Mouse (Mus musculus) midbrain, postnatal 0 days (tissue): ENCODE data around the gene Smim15. TPM values are rescaled to one million over a fixed set of nuclear protein-coding genes. Genes with fewer than 3 reads are reported as not detected.
A peak's percentile ranks its signal among the peaks of the same experiment; 100 is the strongest.

Experiments
- ATAC-seq: fragments of 200-750 bp; cut with Nextera tagmentation; 2 replicates; pipeline ENCODE4 v1.8.0; 2017; ENCODE audit warnings: moderate number of reproducible peaks, mild to moderate bottlenecking, moderate TSS enrichment, moderate library complexity; ENCODE audit not compliant: low FRiP score
- DNase-seq: peaks from one replicate; pipeline ENCODE4 v3.0.0-alpha.2; 2015; ENCODE audit warnings: low spot score
- H3K27ac ChIP-seq: fragments of 300-500 bp; sonication (generic); 2 replicates; pipeline ENCODE4 v1.5.1; 2014; ENCODE audit warnings: low read depth, mild to moderate bottlenecking, low read length, mixed read lengths
- H3K27me3 ChIP-seq: fragments of 300-500 bp; sonication (generic); 2 replicates; pipeline ENCODE4 v1.6.1; 2014; ENCODE audit warnings: low read length, control low read depth, mixed read lengths; ENCODE audit not compliant: insufficient read depth
- H3K36me3 ChIP-seq: fragments of 300-500 bp; sonication (generic); 2 replicates; pipeline ENCODE4 v1.6.1; 2014; ENCODE audit warnings: low read length, control low read depth, mixed read lengths; ENCODE audit not compliant: insufficient read depth
- H3K4me1 ChIP-seq: fragments of 300-500 bp; sonication (generic); 2 replicates; pipeline ENCODE4 v1.6.1; 2014; ENCODE audit warnings: mild to moderate bottlenecking, control low read depth, antibody characterized with exemption, low read length, mixed read lengths; ENCODE audit not compliant: insufficient read depth
- H3K4me2 ChIP-seq: fragments of 300-500 bp; sonication (generic); 2 replicates; pipeline ENCODE4 v1.6.1; 2014; ENCODE audit warnings: low read depth, mild to moderate bottlenecking, low read length, mixed read lengths; ENCODE audit not compliant: poor library complexity, severe bottlenecking
- H3K4me3 ChIP-seq: fragments of 300-500 bp; sonication (generic); 2 replicates; pipeline ENCODE4 v1.5.1; 2014; ENCODE audit warnings: low read depth, mild to moderate bottlenecking, low read length, moderate library complexity
- H3K9ac ChIP-seq: fragments of 300-500 bp; sonication (generic); replicated peaks from 2 replicates; pipeline ENCODE4 v1.6.1; 2014; ENCODE audit warnings: mild to moderate bottlenecking, low read length, moderate library complexity, mixed read lengths; ENCODE audit not compliant: poor library complexity, severe bottlenecking
- H3K9me3 ChIP-seq: fragments of 300-500 bp; sonication (generic); 2 replicates; pipeline ENCODE4 v1.6.1; 2016; ENCODE audit warnings: low read length, control low read depth
- CTCF ChIP-seq: IDR thresholded peaks from 2 replicates; pipeline ENCODE4 v1.5.1; 2016; ENCODE audit warnings: antibody characterized with exemption, mild to moderate bottlenecking
- WGBS: fragments of 180-500 bp; shearing (Covaris S2); extraction: QIAGEN DNeasy Blood & Tissue Kit; methylation state at CpG from one replicate; pipeline ENCODE4 v1.1.7; 2014; 5-methylcytosine and 5-hydroxymethylcytosine counted together
- polyA plus RNA-seq: library from polyadenylated mRNA; unstranded; fragments of >200 nt; fragmentation: Nextera tagmentation; extraction: Ambion mirVana; gene quantifications from 2 replicates; pipeline ENCODE4 v1.2.1, GENCODE M21; 2015
- total RNA-seq: library from RNA; depleted of rRNA; stranded (reverse); fragments of >200 nt; gene quantifications from 2 replicates; pipeline ENCODE4 v1.2.3, GENCODE M21; 2014; rRNA removed

Smim15 gene
- total RNA-seq (24.0 and 28.8 TPM in 2 replicates), polyA plus RNA-seq (29.5 and 30.5 TPM in 2 replicates)

DNA sequence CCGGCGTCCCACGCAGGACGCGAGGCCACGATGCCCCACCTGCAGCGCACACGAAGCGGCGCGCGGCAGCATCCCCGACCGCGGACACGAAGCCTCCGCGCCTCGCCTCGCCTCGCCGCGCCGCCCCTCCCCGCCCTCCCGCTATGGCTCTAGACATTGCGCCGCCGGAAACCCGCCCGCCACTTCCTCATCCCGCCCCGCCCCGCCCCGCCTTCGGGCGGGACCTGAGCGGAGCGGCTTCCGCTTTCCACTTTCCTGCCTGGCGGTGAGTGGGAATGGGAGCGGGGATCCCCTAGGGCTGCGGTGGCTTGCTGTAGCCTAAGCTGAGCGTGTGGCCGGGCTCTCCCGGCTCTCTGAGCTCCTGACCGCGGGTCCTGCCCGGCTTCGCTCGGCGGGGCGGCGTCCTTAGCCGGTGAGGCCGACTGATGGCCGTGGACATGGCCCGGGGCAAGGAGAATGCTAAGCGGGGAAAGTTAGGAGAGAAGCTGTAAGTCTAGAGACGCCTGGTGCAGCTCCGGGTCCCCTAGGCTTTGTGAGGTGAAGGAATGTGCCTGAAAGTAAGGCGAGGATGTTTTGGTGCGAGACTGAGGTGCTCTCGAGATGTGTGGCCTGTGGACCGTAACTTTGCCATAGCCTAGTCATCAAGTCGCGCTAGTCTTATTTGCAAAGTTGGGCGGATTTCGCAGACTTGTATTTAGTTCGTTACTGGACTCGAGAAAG, at the start of gene Smim15:
Gene Smim15 (plus strand): TSS at position 225 of the 720 bp plus-strand sequence.
- Histone ChIP-seq H3K9me3 (no peaks in the 10 kb centered on the region), H3K4me2 (peak within 1 kb of the TSS; percentile 75), H3K36me3 (peaks cover 2% of the 10 kb centered on the region; the same call in 1 of the 2 replicates), H3K27me3 (no peaks in the 10 kb centered on the region), H3K27ac (peak within 1 kb of the TSS; percentile 72), H3K4me3 (peak within 1 kb of the TSS; percentile 61), H3K4me1 (peaks cover 10% of the 10 kb centered on the region; the same call in 1 of the 2 replicates), H3K9ac (peak within 1 kb of the TSS; percentile 64)
- ATAC-seq (peak; percentile 95), DNase-seq (peak; percentile 94)
- no peak for TF ChIP-seq CTCF
- under 1% methylated on average over 49 of the region's 71 CpGs for WGBS

DNA sequence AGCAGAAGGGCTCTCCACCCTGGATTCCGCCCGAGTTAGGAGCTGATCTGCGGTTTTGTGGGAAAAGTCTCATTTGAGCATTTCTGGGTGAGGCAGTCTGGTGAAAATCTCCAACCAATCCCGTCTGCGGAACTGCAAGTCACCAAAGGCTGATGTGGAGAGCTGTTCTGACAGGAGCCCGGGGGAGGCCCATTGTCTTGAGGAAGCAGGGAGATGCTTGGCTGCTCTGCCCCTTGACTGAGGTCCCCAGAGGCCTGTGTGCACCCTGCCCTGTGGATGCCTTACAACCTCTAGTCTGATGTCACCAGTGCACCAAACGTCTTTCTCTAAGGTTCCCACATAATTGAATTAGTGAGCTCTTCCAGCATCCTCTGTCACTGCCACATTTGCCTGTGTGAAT, 49.0 kb upstream of the Smim15 start:
- H3K27me3 ChIP-seq: no peaks in the 10 kb centered on the region
- no peak overlapping the region for H3K9ac ChIP-seq
- no peak for DNase-seq

GRCm38 (mm10) chr13:107996301-107996700, 47.9 kb upstream of the Smim15 start:
- Histone ChIP-seq H3K9me3 (no peaks in the 10 kb centered on the region), H3K27me3 (no peaks in the 10 kb centered on the region), H3K27ac (no peak overlapping the region), H3K4me1 (no peaks in the 10 kb centered on the region), H3K4me2 (no peak overlapping the region), H3K9ac (no peak overlapping the region), H3K36me3 (no peaks in the 10 kb centered on the region), H3K4me3 (no peak overlapping the region)
- DNase-seq: no peak
- no peak for ATAC-seq
- TF ChIP-seq CTCF: no peak
- 91% methylated on average over 3 of the region's 3 CpGs for WGBS

More for the DNA sequence above, 49.0 kb upstream of the Smim15 start:
- H3K4me1 ChIP-seq: no peaks in the 10 kb centered on the region
- WGBS: 24% methylated on average over 7 of the region's 7 CpGs
- TF ChIP-seq CTCF: no peak
- no peak overlapping the region for H3K4me3 ChIP-seq
- H3K27ac ChIP-seq: no peak overlapping the region
- ATAC-seq: no peak
- H3K4me2 ChIP-seq: no peak overlapping the region
- H3K36me3 ChIP-seq: no peaks in the 10 kb centered on the region
- no peaks in the 10 kb centered on the region for H3K9me3 ChIP-seq

DNA sequence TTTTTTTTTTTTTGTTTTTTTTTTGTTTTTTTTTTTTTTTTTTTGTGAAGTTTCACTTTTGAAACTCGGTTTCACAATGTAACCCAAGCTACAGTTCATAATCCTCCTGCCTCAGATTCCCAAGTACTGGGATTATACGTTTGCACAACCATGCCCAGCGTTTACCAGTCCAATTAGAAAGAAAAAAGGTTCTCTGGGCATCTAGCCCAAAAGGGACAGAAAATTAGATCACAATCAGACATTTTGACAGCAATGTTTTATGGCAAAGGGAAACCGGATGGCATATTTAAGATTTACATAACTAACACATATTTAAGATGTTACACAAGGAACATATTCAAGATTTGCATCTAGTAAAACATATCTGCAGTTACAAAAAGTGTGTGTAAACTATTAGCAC, 36.4 kb upstream of the Smim15 start:
- ATAC-seq (no peak), DNase-seq (no peak)
- no peaks in the 10 kb centered on the region for H3K9me3 ChIP-seq
- H3K36me3 ChIP-seq: no peaks in the 10 kb centered on the region
- no peak overlapping the region for H3K27ac ChIP-seq
- no peaks in the 10 kb centered on the region for H3K27me3 ChIP-seq
- no peaks in the 10 kb centered on the region for H3K4me1 ChIP-seq
- no peak overlapping the region for H3K4me2 ChIP-seq
- H3K9ac ChIP-seq: no peak overlapping the region
- TF ChIP-seq CTCF: no peak
- H3K4me3 ChIP-seq: no peak overlapping the region
- 88% methylated on average over 4 of the region's 4 CpGs for WGBS

DNA sequence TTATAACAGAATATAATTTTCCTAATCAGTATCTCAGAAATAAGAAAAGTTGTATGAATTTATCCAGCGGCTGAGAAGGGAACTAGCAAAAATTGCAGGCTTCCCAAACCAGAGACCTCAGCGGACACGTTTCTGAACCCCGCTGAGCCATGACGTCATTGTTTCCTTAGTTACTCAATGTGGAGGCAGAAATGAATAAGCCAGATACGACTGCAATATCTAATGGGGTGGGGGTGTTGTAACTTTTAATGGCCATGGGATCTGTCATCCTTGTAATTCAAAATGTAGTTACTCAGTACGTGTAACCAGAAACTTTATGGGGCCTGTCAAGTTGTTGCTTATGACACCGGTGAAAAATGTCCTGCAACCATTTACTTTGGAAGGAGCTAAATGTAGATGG, 31.1 kb upstream of the Smim15 start:
- no peaks in the 10 kb centered on the region for H3K4me1 ChIP-seq
- no peaks in the 10 kb centered on the region for H3K36me3 ChIP-seq
- TF ChIP-seq CTCF: no peak
- DNase-seq: no peak
- H3K9ac ChIP-seq: no peak overlapping the region
- H3K9me3 ChIP-seq: no peaks in the 10 kb centered on the region
- H3K27me3 ChIP-seq: no peaks in the 10 kb centered on the region
- WGBS: 90% methylated on average over 8 of the region's 8 CpGs
- H3K4me2 ChIP-seq: no peak overlapping the region
- no peak for ATAC-seq
- no peak overlapping the region for H3K27ac ChIP-seq
- H3K4me3 ChIP-seq: no peak overlapping the region

DNA sequence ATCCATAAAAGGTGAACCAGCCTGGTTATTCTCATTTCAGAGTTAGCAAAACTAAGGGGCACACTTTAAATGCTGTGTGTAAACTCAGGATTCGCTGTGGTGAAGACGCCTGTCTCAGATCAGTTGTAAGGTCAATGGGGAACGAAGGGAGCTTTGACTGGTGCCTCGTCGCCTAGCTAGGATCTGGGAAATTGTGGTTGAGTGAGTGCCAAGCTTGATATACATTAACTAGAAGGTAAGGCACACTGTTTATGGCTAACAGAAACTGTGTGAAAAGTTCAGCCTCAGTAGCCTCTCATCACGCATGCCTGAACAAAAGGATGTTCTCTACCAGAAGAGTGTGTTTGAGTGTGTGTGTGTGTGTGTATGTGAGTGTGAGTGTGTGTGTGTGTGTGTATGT, 30.4 kb upstream of the Smim15 start:
- H3K27ac ChIP-seq: no peak overlapping the region
- no peaks in the 10 kb centered on the region for H3K27me3 ChIP-seq
- H3K9ac ChIP-seq: no peak overlapping the region
- DNase-seq: no peak
- H3K36me3 ChIP-seq: no peaks in the 10 kb centered on the region
- ATAC-seq: no peak
- WGBS: 95% methylated on average over 6 of the region's 6 CpGs
- no peak for TF ChIP-seq CTCF
- no peak overlapping the region for H3K4me2 ChIP-seq
- no peaks in the 10 kb centered on the region for H3K9me3 ChIP-seq
- no peak overlapping the region for H3K4me3 ChIP-seq
- no peaks in the 10 kb centered on the region for H3K4me1 ChIP-seq
